Mouse (Mus musculus) spleen, adult 12 weeks (tissue): ENCODE data around the gene Cd3d.

Experiments used
- DNase-seq: peaks from one replicate; pipeline ENCODE4 v3.0.0; 2022; ENCODE audit warnings: low spot score

Gene Cd3d

GRCm38 (mm10) chr9:44993268-44993667 lies 11.7 kb downstream of the Cd3d start:
- DNase-seq: no peak

GRCm38 (mm10) chr9:44994962-44995361 lies 13.4 kb downstream of the Cd3d start:
- no peak for DNase-seq

- DNase-seq: no peak
Observed at GRCm38 (mm10) chr9:44996590-44996989, 15.0 kb downstream of the Cd3d start.

GRCm38 (mm10) chr9:44998138-44998537 lies 16.6 kb downstream of the Cd3d start:
- no peak for DNase-seq

GRCm38 (mm10) chr9:44999171-44999570 lies 17.6 kb downstream of the Cd3d start:
- DNase-seq: no peak

- DNase-seq: no peak
Observed at GRCm38 (mm10) chr9:44999776-45000175, 18.2 kb downstream of the Cd3d start.

GRCm38 (mm10) chr9:45000249-45000648 lies 18.7 kb downstream of the Cd3d start:
- DNase-seq: no peak

- DNase-seq: no peak
Observed at GRCm38 (mm10) chr9:45007404-45007803, 25.8 kb downstream of the Cd3d start.

- DNase-seq: no peak
Observed at GRCm38 (mm10) chr9:45008342-45008741, 26.8 kb downstream of the Cd3d start.

GRCm38 (mm10) chr9:45009180-45010078 lies 27.8 kb downstream of the Cd3d start, which contains the start of gene Cd3e:
Cd3e (minus strand) TSS chr9:45009627.
- no peak for DNase-seq

GRCm38 (mm10) chr9:45010461-45010860 lies 28.9 kb downstream of the Cd3d start:
- no peak for DNase-seq

- no peak for DNase-seq
Observed at GRCm38 (mm10) chr9:45011291-45011690, 29.7 kb downstream of the Cd3d start.

GRCm38 (mm10) chr9:45014879-45015278 lies 33.3 kb downstream of the Cd3d start:
- no peak for DNase-seq

GRCm38 (mm10) chr9:45015841-45016240 lies 34.3 kb downstream of the Cd3d start:
- no peak for DNase-seq

GRCm38 (mm10) chr9:45018031-45018430 lies 36.4 kb downstream of the Cd3d start:
- DNase-seq: no peak

- no peak for DNase-seq
Observed at GRCm38 (mm10) chr9:45022800-45023199, 41.2 kb downstream of the Cd3d start.

GRCm38 (mm10) chr9:45023638-45024037 lies 42.1 kb downstream of the Cd3d start:
- DNase-seq: no peak

GRCm38 (mm10) chr9:45024187-45024586 lies 42.6 kb downstream of the Cd3d start:
- DNase-seq: no peak

- no peak for DNase-seq
Observed at GRCm38 (mm10) chr9:45027376-45027775, 45.8 kb downstream of the Cd3d start.

GRCm38 (mm10) chr9:45030341-45030740 lies 48.8 kb downstream of the Cd3d start:
- DNase-seq: no peak

GRCm38 (mm10) chr9:45032261-45032660 lies 50.7 kb downstream of the Cd3d start:
- no peak for DNase-seq

GRCm38 (mm10) chr9:45034526-45034925 lies 52.9 kb downstream of the Cd3d start:
- DNase-seq: no peak
